Mouse (Mus musculus) frontal cortex, postnatal 14 days (tissue): Measurements from ENCODE around the gene Prss53.
"Not testable (repeated sequence)": the region's sequence is repeated elsewhere in the genome, so short reads cannot be mapped to it uniquely, and the experiment has no call there.

Experiments
- DNase-seq, 2 experiments: peaks; one replicate each; pipeline ENCODE4 v3.0.0; 2022; ENCODE audit warnings: low spot score in 2 of 2

Prss53 gene

DNA sequence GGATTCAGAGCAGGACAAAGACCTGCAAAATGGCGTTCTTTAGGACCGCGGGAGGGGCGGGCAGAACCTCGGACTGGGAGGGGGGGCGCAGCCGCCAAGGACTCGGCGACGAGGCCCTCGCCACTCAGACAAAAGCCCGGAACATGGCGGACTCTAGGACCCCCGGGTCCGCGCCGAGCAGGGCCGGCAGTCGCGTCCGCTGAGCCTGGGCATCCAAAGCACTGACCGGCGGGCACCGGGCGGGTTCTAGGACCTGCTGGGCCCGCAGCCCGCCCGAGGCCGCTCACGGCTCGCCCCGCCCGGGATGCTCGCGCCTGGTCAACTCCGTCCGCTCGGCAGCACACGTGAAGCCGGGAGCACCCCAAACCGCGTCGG lies 15.2 kb downstream of the Prss53 start:
- DNase-seq, result peak; percentile 85 to 88

GRCm38 (mm10) chr7:127874812-127875626 lies 15.8 kb downstream of the Prss53 start:
- DNase-seq, result no peak

- no peak for DNase-seq
Observed at GRCm38 (mm10) chr7:127870136-127870821, 20.5 kb downstream of the Prss53 start.

- no peak for DNase-seq
Observed at GRCm38 (mm10) chr7:127869149-127869810, 21.5 kb downstream of the Prss53 start.

GRCm38 (mm10) chr7:127867641-127868040 lies 23.1 kb downstream of the Prss53 start:
- no peak for DNase-seq

DNA sequence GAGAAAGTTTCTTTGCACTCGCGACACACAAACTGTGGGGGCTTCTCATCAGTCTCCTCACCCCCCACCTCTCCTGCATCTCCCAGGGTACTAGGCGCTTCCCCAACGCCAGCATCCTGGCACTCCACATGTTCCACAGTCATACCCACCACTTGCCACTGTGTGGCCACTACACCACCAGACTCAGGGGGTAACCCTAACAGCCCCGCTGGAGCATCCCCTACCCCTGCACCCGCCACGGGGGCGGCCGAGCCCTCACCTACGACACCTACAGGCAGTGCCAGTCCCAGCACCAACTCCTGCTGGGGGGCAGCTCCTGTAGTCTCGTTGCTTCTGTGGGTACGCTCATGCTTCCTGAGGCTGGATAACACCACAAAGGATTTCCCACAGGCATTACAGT lies 24.3 kb downstream of the Prss53 start:
- DNase-seq, result no peak

DNA sequence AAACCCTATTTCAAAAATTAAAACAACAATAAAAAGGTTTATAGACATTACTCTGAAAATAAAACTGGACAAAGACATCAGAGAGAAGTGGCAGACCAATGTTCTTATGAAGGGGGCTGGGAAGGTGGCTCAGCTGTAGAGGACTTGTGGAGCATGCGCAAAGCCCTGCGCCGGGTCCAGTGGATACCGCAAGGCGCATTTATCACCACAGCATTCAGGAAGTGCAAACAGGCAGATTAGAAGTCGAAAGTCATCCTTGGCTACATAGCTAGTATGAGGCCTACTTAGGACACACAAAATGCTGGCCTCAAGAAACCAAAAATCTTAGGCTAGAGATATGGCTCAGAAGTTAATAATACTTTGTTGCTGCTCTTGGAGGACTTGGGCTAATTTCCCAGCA lies 32.5 kb downstream of the Prss53 start:
- no peak for DNase-seq

- DNase-seq, result no peak
Observed at GRCm38 (mm10) chr7:127850906-127851305, 39.9 kb downstream of the Prss53 start.

DNA sequence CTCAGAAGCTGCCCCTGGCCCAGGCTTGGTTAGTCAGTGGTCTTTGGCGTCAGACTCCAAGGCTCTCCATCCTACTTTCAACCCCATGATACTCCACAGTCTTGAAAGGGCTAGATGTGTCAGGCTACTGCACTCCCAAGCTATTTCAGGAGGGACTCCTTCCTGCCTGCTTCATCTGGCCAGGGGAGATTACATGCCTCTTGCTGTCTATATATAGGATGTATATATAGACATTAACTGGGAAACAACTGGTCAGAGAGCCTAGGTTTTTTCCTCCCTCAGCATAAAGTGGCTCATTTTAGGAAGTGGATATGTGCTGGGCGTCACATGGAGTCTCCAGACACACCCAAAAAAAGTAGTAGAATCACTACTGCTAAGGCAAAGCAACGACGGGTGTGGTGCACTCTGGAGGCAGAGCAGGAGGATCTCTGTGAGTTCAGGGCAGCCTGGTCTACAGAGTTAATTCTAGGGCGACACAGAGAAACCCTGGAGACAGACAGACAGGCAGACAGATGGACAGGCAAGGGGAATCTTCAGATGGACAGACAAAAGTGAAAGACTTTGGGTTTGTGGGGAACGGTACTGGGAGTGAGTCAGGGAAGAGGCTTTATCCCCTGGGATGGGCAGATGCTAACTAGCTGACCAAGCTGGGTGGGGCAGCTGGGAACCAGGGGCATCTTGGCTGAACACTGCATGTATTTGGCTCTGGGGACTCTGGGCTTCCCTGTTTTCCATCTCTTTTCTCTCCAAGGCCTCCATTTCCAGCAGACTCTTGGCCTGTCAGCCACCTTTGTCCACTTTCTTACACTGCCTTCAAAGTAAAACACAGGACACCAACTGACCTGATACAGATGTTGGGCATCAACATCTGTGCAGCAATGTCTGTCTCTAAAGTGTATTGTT lies 40.5 kb downstream of the Prss53 start:
- DNase-seq, result no peak

- peak; percentile 56 to 62 for DNase-seq
Observed at GRCm38 (mm10) chr7:127842001-127842718, 48.6 kb downstream of the Prss53 start.

DNA sequence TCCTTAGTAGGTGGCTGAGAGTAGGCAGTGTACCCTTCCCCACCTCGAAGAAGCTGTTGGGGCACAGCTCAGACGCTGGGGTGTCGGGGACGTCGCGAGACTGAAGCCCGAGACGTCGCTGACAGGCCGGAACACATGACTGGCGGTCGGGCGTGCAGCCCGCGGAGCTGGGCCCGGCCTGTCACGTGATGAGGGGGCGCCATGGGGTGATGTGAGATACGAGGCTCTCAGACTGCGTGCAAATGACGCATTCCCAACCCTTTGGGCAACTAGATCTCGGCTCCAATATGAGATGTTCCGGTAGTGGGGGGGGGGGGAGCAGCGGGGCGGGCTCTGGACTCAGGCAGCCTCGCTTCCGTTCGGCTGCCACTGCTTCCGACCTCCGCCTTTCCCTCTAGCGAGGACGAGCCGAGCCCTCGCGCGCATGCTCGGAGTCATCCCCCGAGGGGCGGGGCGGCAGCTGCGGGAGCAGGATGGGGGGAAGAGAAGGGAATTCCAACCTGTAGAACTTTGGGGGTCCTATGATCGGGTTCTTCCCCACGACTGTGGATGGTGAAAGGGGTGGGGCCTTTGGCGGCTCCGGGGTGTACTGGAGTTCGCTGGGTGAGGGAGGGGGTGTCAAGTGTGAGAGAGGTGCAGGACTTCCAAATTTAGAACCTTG lies 49.3 kb downstream of the Prss53 start:
- DNase-seq, result peak; percentile 95 to 96

DNA sequence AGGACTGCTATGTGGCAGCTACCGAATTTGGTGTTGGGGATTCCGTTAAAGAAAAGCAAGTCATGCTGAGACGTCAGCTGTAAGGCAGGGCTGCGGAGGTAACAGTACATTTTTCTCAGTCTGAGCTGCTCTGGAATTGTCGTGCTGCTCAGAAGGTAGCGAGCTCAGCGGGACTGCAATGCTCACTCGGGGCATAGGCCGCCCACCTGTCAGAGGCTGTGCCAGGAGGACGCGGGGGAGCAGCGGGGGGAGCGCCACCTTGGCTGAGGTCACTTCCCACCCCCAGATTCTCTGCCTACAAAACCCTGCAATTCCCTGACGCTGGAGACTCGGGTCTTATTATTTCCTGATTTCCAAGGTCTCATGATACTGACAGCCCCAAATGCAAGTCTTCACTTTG lies 49.9 kb downstream of the Prss53 start:
- peak in 1 of 2 experiments; percentile 63 for DNase-seq

GRCm38 (mm10) chr7:127840031-127840430 lies 50.7 kb downstream of the Prss53 start:
- not testable (repeated sequence) for DNase-seq

- not testable (repeated sequence) for DNase-seq
Observed at GRCm38 (mm10) chr7:127837878-127838277, 52.9 kb downstream of the Prss53 start.

DNA sequence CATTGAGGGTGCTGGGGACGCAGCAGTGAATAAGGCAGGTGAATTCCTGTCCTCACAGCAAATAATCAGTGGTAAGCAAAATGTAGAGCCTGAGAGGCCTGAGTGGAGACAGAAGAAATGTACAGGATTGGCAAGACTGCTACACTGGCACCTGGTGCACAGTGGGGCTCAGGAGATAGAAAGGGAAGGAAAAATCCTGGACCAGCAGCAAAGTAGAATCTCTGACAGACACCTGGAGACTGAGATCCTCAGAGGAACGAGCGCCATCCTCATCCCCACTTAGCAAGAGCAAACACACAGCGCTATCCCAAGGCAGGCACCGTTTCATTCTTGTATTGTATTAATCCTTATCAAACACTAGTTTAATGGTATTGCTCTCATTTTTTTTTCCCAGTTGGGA lies 53.3 kb downstream of the Prss53 start:
- no peak for DNase-seq
